Mouse (Mus musculus): Measurements from ENCODE around the gene Cpa2. TPM values are rescaled to one million over a fixed set of nuclear protein-coding genes. Genes with fewer than 3 reads are reported as not detected.
A peak's percentile ranks its signal among the peaks of the same experiment; 100 is the strongest.

Cpa2 gene
- polyA plus RNA-seq, 1 experiment from 2014 or later: 2.6 TPM

DNA sequence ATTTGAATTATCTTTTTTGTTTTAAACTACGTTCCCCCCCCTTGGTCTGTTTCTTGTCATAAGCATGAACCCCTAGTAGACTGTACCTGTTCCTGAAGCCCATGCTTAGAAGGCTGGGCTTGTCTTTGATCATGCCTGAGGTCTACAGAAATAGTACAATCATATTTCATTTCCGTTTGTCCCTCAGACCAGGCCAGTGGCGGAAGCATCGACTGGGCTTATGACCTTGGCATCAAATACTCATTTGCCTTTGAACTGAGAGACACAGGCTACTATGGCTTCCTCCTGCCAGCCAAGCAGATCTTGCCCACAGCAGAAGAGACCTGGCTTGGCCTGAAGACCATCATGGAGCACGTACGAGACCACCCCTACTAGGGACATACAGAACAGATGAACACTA, 22.7 kb downstream of the Cpa2 start:
- TF ChIP-seq CTCF (IDR thresholded peaks at IDR 0.05; ENCODE audit: low read depth) (no peak), EP300 (optimal IDR thresholded peaks at IDR 0.05) (no peak)
- DNase-seq (ENCODE audit: low spot score) (no peak), ATAC-seq (ENCODE audit: low FRiP score, low TSS enrichment) (no peak)
- H3K36me3 ChIP-seq (ENCODE audit: control insufficient read depth, insufficient read depth, low read length): no peaks in the 10 kb centered on the region
- H3K27me3 ChIP-seq (ENCODE audit: control insufficient read depth, insufficient read depth, low read length): no peaks in the 10 kb centered on the region
- H3K4me2 ChIP-seq (replicated peaks; ENCODE audit: low read depth): no peak overlapping the region
- no peaks in the 10 kb centered on the region for H3K4me1 ChIP-seq (replicated peaks; ENCODE audit: control insufficient read depth, insufficient read depth)
- H3K9ac ChIP-seq (ENCODE audit: low read length): no peak overlapping the region
- WGBS: 88% methylated on average over 6 of the region's 6 CpGs
- no peak overlapping the region for H3K4me3 ChIP-seq (ENCODE audit: low read depth, low read length)
- no peaks in the 10 kb centered on the region for H3K9me3 ChIP-seq (ENCODE audit: control insufficient read depth, low read length)
- H3K27ac ChIP-seq (replicated peaks): no peak overlapping the region

DNA sequence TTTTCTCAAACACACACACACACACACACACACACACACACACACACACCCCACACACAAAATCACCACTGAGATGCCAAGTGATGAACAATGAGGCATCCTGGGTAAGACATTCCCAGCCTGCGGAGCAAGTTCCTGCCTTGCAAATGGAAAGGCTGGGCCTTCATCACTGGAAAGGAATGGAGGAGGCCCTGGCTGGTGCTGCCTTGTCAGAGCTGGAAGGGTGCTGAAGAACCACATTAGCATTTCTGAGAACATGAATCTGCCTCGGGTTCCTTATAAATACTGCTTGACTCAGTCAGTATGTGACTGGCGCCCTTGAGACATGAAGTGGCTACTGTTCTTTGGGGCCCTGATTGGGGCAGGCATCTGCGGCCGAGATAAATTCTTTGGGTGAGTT, 26.7 kb downstream of the Cpa2 start, which contains the start of gene Cpa4:
TSS of gene Cpa4 (plus strand) at position 301 of the 400 bp plus-strand sequence.
- no peaks in the 10 kb centered on the region for H3K36me3 ChIP-seq (ENCODE audit: control insufficient read depth, insufficient read depth, low read length)
- H3K27me3 ChIP-seq (ENCODE audit: control insufficient read depth, insufficient read depth, low read length): no peaks in the 10 kb centered on the region
- no peak within 1 kb of the TSS for H3K4me3 ChIP-seq (ENCODE audit: low read depth, low read length)
- H3K9ac ChIP-seq (ENCODE audit: low read length): no peak within 1 kb of the TSS
- TF ChIP-seq EP300 (optimal IDR thresholded peaks at IDR 0.05) (no peak), CTCF (IDR thresholded peaks at IDR 0.05; ENCODE audit: low read depth) (no peak)
- ATAC-seq (ENCODE audit: low FRiP score, low TSS enrichment) (no peak), DNase-seq (ENCODE audit: low spot score) (no peak)
- H3K4me2 ChIP-seq (replicated peaks; ENCODE audit: low read depth): no peak within 1 kb of the TSS
- H3K4me1 ChIP-seq (replicated peaks; ENCODE audit: control insufficient read depth, insufficient read depth): no peaks in the 10 kb centered on the region
- no peaks in the 10 kb centered on the region for H3K9me3 ChIP-seq (ENCODE audit: control insufficient read depth, low read length)
- no peak within 1 kb of the TSS for H3K27ac ChIP-seq (replicated peaks)
- WGBS: 69% methylated on average over 5 of the region's 5 CpGs

DNA sequence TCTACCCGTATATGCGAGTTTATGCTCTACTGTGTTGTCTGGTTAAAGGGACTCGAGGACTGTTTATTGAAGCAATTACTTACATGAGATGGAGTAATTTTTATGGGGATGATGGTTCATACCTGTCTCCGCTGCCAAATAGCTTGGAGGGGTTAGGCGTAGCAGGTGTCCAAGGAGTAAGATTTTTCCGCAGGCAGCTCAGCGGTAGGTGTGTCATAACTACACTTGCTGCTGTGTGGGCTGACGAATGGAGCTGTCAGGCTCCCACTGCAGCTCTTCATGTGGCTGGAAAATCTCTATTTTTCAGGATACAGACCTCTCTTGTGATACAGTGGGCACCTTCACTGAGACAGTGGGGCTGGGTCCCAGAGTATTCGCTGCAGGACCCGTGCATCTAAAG, 27.9 kb downstream of the Cpa2 start:
- no peak overlapping the region for H3K4me2 ChIP-seq (replicated peaks; ENCODE audit: low read depth)
- TF ChIP-seq CTCF (IDR thresholded peaks at IDR 0.05; ENCODE audit: low read depth): no peak
- no peak for TF ChIP-seq EP300 (optimal IDR thresholded peaks at IDR 0.05)
- no peak for ATAC-seq (ENCODE audit: low FRiP score, low TSS enrichment)
- no peaks in the 10 kb centered on the region for H3K27me3 ChIP-seq (ENCODE audit: control insufficient read depth, insufficient read depth, low read length)
- H3K9me3 ChIP-seq (ENCODE audit: control insufficient read depth, low read length): no peaks in the 10 kb centered on the region
- H3K36me3 ChIP-seq (ENCODE audit: control insufficient read depth, insufficient read depth, low read length): no peaks in the 10 kb centered on the region
- H3K4me3 ChIP-seq (ENCODE audit: low read depth, low read length): no peak overlapping the region
- DNase-seq (ENCODE audit: low spot score): no peak
- H3K9ac ChIP-seq (ENCODE audit: low read length): no peak overlapping the region
- H3K4me1 ChIP-seq (replicated peaks; ENCODE audit: control insufficient read depth, insufficient read depth): no peaks in the 10 kb centered on the region
- H3K27ac ChIP-seq (replicated peaks): 0 out of 2 replicates have a peak overlapping the region, but pooled peaks have one; percentile 8
- 69% methylated on average over 10 of the region's 10 CpGs for WGBS

DNA sequence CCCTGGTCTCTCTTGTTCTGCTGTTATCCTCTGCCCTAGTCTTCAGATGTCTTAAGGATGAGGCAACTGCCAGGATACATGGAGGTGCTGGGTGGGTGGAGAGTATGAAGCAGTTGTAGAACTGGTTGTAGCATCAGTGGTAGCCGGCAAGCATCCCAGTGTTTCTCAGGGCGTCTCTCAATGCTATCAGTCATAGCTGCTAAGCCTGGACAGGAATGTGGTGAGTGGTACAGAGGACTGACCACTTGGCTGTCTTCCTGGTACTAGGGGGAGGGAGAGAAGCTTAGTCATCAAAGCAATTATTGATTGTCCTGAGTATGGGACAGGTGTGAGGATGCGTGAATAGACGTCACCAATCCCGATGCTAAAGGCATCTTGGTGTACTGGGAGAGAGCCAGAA, 28.6 kb downstream of the Cpa2 start:
- ATAC-seq (ENCODE audit: low FRiP score, low TSS enrichment) (peak; percentile 51; the same call in 1 of the 2 replicates), DNase-seq (ENCODE audit: low spot score) (no peak)
- H3K4me1 ChIP-seq (replicated peaks; ENCODE audit: control insufficient read depth, insufficient read depth): no peaks in the 10 kb centered on the region
- H3K4me3 ChIP-seq (ENCODE audit: low read depth, low read length): no peak overlapping the region
- H3K27ac ChIP-seq (replicated peaks): no peak overlapping the region
- H3K36me3 ChIP-seq (ENCODE audit: control insufficient read depth, insufficient read depth, low read length): no peaks in the 10 kb centered on the region
- no peak for TF ChIP-seq EP300 (optimal IDR thresholded peaks at IDR 0.05)
- no peak for TF ChIP-seq CTCF (IDR thresholded peaks at IDR 0.05; ENCODE audit: low read depth)
- no peak overlapping the region for H3K4me2 ChIP-seq (replicated peaks; ENCODE audit: low read depth)
- 69% methylated on average over 5 of the region's 5 CpGs for WGBS
- no peaks in the 10 kb centered on the region for H3K27me3 ChIP-seq (ENCODE audit: control insufficient read depth, insufficient read depth, low read length)
- no peaks in the 10 kb centered on the region for H3K9me3 ChIP-seq (ENCODE audit: control insufficient read depth, low read length)
- no peak overlapping the region for H3K9ac ChIP-seq (ENCODE audit: low read length)

DNA sequence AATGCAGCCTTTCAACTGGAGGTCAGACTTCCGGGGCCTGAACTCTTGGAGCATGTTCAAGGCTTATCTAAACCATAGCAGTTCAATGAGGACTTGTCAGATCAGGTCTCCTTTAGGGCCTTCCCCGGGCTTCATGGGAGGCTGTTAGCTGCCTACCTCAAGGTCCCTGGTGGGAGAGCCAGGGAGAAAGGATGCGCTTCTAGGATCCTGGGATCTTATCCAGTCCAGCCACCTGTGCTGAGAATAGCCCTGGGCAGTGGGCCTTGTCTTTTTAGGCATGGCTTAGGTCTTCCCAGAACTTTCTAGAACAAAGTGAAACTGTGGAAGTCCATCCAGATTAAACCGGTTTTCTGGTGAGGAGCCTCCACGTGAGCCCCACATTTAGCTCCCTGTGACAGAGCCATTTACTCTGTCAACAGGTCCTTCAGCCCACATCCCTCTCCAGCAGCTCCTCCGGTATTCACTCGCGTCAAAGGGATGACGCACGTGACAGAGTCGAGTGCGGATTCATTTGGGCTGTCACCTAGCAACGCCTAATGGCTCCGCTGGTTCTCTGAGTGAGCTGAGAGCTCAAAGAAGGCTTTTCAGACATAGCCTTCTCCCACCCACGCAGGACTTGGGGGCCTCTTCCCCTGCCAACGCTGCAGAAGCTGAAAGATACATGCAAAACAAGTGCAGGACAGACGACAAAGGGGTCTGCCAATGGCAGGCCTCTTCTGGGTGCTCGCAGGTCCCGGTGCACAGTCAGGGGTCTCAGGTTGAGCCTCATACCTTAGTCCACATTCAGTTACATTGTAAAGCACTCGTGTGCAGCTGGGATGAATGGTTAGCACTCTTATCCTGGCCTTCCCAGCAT, 31.3 kb downstream of the Cpa2 start:
- 0 out of 2 replicates have a peak overlapping the region, but pooled peaks have one; percentile 49 for H3K27ac ChIP-seq (replicated peaks)
- H3K27me3 ChIP-seq (ENCODE audit: control insufficient read depth, insufficient read depth, low read length): no peaks in the 10 kb centered on the region
- no peaks in the 10 kb centered on the region for H3K4me1 ChIP-seq (replicated peaks; ENCODE audit: control insufficient read depth, insufficient read depth)
- no peak overlapping the region for H3K4me2 ChIP-seq (replicated peaks; ENCODE audit: low read depth)
- no peak overlapping the region for H3K9ac ChIP-seq (ENCODE audit: low read length)
- H3K36me3 ChIP-seq (ENCODE audit: control insufficient read depth, insufficient read depth, low read length): no peaks in the 10 kb centered on the region
- H3K4me3 ChIP-seq (ENCODE audit: low read depth, low read length): no peak overlapping the region
- WGBS: 47% methylated on average over 20 of the region's 20 CpGs
- peak; percentile 39 for DNase-seq (ENCODE audit: low spot score)
- H3K9me3 ChIP-seq (ENCODE audit: control insufficient read depth, low read length): no peaks in the 10 kb centered on the region
- TF ChIP-seq EP300 (optimal IDR thresholded peaks at IDR 0.05): no peak
- TF ChIP-seq CTCF (IDR thresholded peaks at IDR 0.05; ENCODE audit: low read depth): no peak
- ATAC-seq (ENCODE audit: low FRiP score, low TSS enrichment): 0 out of 2 replicates have a peak, but pooled peaks have one; percentile 51

DNA sequence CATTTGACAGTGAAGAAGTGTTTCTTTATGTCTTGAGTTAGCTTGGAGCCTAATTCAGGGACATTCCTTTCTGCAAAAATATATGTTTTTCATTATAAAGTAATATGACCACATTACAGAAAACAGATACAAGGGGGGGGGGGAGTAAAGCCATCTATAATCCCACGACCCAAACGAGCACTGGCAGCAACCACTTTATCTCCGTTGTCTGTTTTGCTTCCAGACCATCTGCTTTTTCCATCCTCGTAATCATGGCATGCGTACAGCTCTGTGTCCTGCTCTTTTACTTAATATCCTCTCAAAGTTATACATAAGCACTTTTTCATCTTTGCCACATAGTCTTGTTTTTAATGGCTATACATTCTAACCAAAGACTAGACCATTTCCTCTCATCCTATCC, 32.0 kb downstream of the Cpa2 start:
- H3K27ac ChIP-seq (replicated peaks): no peak overlapping the region

More for the DNA sequence above, 32.0 kb downstream of the Cpa2 start:
- Histone ChIP-seq H3K4me1 (replicated peaks; ENCODE audit: control insufficient read depth, insufficient read depth) (no peaks in the 10 kb centered on the region), H3K9me3 (ENCODE audit: control insufficient read depth, low read length) (no peaks in the 10 kb centered on the region), H3K9ac (ENCODE audit: low read length) (no peak overlapping the region), H3K27me3 (ENCODE audit: control insufficient read depth, insufficient read depth, low read length) (no peaks in the 10 kb centered on the region), H3K36me3 (ENCODE audit: control insufficient read depth, insufficient read depth, low read length) (no peaks in the 10 kb centered on the region), H3K4me2 (replicated peaks; ENCODE audit: low read depth) (no peak overlapping the region), H3K4me3 (ENCODE audit: low read depth, low read length) (no peak overlapping the region)
- ATAC-seq (ENCODE audit: low FRiP score, low TSS enrichment) (no peak), DNase-seq (ENCODE audit: low spot score) (no peak)
- 46% methylated on average over 5 of the region's 5 CpGs for WGBS
- TF ChIP-seq CTCF (IDR thresholded peaks at IDR 0.05; ENCODE audit: low read depth): no peak
- no peak for TF ChIP-seq EP300 (optimal IDR thresholded peaks at IDR 0.05)
